In genomic region chr5:113099546-113099945, GRCm38 (mm10) we compare ENCODE assay signal across 8 mouse cellular contexts. TPM values are rescaled to one million over a fixed set of nuclear protein-coding genes. Genes with fewer than 3 reads are reported as not detected.
DNase-seq lines count a peak whose midpoint lies in the region; ATAC-seq and TF ChIP-seq lines count a peak whose summit lies in the region.

No protein-coding gene starts in this region.

- H3K9ac ChIP-seq in hindbrain, postnatal 0 days (replicated peaks; ENCODE audit: low read length), result no peak overlapping the region

- no peak overlapping the region for H3K27ac ChIP-seq in hindbrain, postnatal 0 days

- WGBS in hindbrain, postnatal 0 days, result 44% methylated on average over 1 of the region's 1 CpGs

- TF ChIP-seq CTCF in hindbrain, postnatal 0 days (IDR thresholded peaks at IDR 0.05; ENCODE audit: low read depth), result peak; percentile 100

- no peak overlapping the region for H3K4me2 ChIP-seq in hindbrain, postnatal 0 days (ENCODE audit: low read depth, low read length)

- H3K4me3 ChIP-seq in hindbrain, postnatal 0 days (ENCODE audit: low read length), result no peak overlapping the region

- no peaks in the 10 kb centered on the region for H3K9me3 ChIP-seq in hindbrain, postnatal 0 days (ENCODE audit: low read length)

- no peaks in the 10 kb centered on the region for H3K27me3 ChIP-seq in hindbrain, postnatal 0 days (ENCODE audit: insufficient read depth, low read length)

- peak; percentile 75 for ATAC-seq in hindbrain, postnatal 0 days
- ATAC-seq in megakaryocyte-erythroid progenitor cell, adult 5-6 weeks (replicated peaks; ENCODE audit: low FRiP score, low TSS enrichment, poor library complexity, severe bottlenecking), result peak; percentile 83

- no peaks in the 10 kb centered on the region; the same call in 1 of the 2 replicates for H3K4me1 ChIP-seq in hindbrain, postnatal 0 days (ENCODE audit: insufficient read depth, low read length)

- DNase-seq in WW6 (ENCODE audit: low read depth, low spot score), result peak; percentile 49
- DNase-seq in cerebellum, adult 9-10 months, result peak; percentile 88
- peak; percentile 73 to 97 for DNase-seq in frontal cortex, adult 2 months (ENCODE audit: extremely low spot score in 1 of 2, low spot score in 1 of 2)
- peak; percentile 94 for DNase-seq in hindbrain, postnatal 0 days (ENCODE audit: low spot score)
- peak; percentile 87 to 98 for DNase-seq in left cerebral cortex, adult 18-20 months (ENCODE audit: low spot score in 2 of 2)
- DNase-seq in right cerebral cortex, postnatal 14 days, result peak; percentile 96
- peak; percentile 92 for DNase-seq in urinary bladder, postnatal 14 days (ENCODE audit: low spot score)

- peaks cover 9% of the 10 kb centered on the region; the same call in 1 of the 2 replicates for H3K36me3 ChIP-seq in hindbrain, postnatal 0 days (ENCODE audit: insufficient read depth, low read length)

RNA-seq across cellular contexts. Expression of gene Crybb3, which starts 18.2 kb away (rescaled TPM):
- 3.2 and 6.0 TPM in 2 replicates for polyA plus RNA-seq in frontal cortex, adult 2 months (2012; rRNA removed)
- total RNA-seq in hindbrain, postnatal 0 days (2014; rRNA removed), result 1.6 and 5.3 TPM in 2 replicates
- polyA plus RNA-seq in hindbrain, postnatal 0 days (2015; fragmentation: Nextera tagmentation; extraction: Ambion mirVana), result 2.3 and 2.6 TPM in 2 replicates
- 1 to 10 TPM; 1.4 to 1.6 TPM for total RNA-seq in left cerebral cortex, adult 18-20 months (2021)
- not detected in 2 replicates for total RNA-seq in megakaryocyte-erythroid progenitor cell, adult 5-6 weeks (2014; fragmentation: Nextera tagmentation)
- not detected in 2 replicates for total RNA-seq in megakaryocyte-erythroid progenitor cell, adult 5-6 weeks (2017)

RNA-seq across cellular contexts. Expression of gene Crybb2, which starts 29.6 kb away (rescaled TPM):
- not detected in 2 replicates for polyA plus RNA-seq in frontal cortex, adult 2 months (2012; rRNA removed)
- total RNA-seq in hindbrain, postnatal 0 days (2014; rRNA removed), result not detected in 2 replicates
- not detected in 2 replicates for polyA plus RNA-seq in hindbrain, postnatal 0 days (2015; fragmentation: Nextera tagmentation; extraction: Ambion mirVana)
- total RNA-seq in left cerebral cortex, adult 18-20 months (2021), result not detected
- total RNA-seq in megakaryocyte-erythroid progenitor cell, adult 5-6 weeks (2014; fragmentation: Nextera tagmentation), result not detected in 2 replicates
- total RNA-seq in megakaryocyte-erythroid progenitor cell, adult 5-6 weeks (2017), result not detected in 2 replicates
